Mouse (Mus musculus): ENCODE measurements at regions not wholly inside any gene's neighbourhood (a gene's known extent, or its start where the extent isn't known, plus 50 kb on each side); places are given as distances from the start of the nearest gene placed in this dataset.
A peak's percentile ranks its signal among the peaks of the same experiment; 100 is the strongest.
"Not testable (repeated sequence)": the region's sequence is repeated elsewhere in the genome, so short reads cannot be mapped to it uniquely, and the experiment has no call there.

- no peak for DNase-seq (ENCODE audit: low read depth, low spot score)
These were observed 145.5 kb downstream of the Tsen15 start for GRCm38 (mm10) chr1:152241026-152241425.

DNA sequence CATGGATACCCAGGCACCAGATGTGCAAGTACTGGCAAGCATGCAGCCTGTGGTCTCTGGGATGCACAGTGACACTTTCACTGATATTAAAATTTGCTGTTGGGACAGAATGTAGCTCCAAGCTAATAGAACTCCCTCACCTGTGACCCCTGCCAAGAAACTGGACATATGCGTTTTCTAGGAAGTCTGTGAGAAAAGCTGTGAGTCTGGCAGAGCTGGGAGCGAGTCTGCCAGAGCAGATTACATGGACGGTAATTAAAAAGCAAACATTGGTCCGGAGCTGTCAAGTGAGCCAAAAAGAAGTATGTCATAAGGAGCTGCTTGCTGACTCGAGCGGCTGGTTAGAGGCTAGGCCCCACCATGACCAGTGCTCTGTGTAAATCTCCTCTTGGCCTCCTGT is 147.1 kb downstream of the Tsen15 start:
- DNase-seq (ENCODE audit: low read depth, low spot score) = no peak

DNA sequence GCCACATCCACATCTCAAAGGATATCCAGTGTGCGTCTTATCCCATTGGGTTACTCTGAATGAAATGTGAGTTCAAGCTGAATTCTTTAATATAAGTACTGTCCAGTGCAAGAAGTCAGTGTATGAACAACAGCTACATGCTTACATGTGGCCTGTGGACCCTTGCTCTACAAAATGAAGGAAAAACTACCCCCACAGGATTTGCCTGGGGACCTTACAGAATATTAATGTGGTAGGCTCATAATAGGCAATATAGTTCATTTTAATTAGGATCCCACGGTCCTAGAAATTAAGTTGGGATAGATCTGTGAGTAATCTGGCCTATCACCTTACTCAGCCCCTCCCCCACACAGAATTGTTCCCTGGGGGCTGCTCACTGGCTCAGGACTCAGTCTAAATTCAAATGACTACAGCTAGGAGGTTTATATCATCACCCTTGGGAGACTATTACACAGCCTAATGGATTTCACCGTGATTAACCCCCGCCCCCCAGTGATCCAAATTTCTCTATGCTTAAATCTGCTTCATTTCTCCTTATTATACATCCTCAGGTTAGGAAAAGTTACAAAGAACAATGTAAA is 145.4 kb upstream of the 1700025G04Rik start:
- no peak for DNase-seq (ENCODE audit: low read depth, low spot score)

DNA sequence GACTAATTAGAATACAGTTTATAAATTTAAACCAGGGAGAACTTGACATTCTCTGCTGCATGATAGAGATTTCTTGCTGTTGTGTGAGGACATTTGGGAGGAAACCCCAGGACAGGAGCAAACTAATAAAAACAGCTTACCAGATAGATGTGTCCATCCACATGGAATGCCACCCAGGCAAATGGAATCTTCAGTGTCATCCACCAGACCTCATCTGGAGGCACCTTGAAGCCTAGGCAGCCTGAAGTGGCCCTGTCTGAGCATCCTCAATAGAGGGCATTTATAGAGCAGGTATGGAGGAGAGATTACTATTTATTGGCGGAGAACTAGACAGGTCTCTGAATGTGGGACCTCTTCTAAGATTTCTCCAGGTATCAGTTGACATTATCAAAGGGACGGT is 144.8 kb upstream of the 1700025G04Rik start:
- no peak for DNase-seq (ENCODE audit: low read depth, low spot score)

GRCm38 (mm10) chr1:152231717-152232202 is 141.8 kb upstream of the 1700025G04Rik start:
- DNase-seq (ENCODE audit: low read depth, low spot score) = no peak

- DNase-seq (ENCODE audit: low read depth, low spot score) = no peak
These were observed 139.8 kb upstream of the 1700025G04Rik start for GRCm38 (mm10) chr1:152229709-152230108.

DNA sequence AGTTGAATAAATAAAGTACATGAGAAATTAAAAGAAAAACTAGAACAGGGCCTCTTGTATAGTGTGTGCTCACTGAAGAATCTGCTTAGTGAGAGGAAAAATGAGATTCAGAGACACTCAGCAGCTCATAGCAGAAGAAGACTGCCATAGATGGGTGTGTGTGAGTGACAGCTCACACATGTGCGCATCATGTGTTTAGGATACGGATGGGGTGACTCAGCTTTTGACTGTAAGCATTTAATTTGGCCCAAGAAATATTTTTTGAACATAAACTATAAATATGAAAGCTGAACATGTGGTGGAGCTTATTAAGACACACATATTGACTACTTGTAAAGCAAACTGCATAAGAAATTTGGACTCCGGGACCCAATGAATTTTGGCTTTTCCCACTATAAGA is 136.1 kb upstream of the 1700025G04Rik start:
- no peak for DNase-seq (ENCODE audit: low read depth, low spot score)

DNA sequence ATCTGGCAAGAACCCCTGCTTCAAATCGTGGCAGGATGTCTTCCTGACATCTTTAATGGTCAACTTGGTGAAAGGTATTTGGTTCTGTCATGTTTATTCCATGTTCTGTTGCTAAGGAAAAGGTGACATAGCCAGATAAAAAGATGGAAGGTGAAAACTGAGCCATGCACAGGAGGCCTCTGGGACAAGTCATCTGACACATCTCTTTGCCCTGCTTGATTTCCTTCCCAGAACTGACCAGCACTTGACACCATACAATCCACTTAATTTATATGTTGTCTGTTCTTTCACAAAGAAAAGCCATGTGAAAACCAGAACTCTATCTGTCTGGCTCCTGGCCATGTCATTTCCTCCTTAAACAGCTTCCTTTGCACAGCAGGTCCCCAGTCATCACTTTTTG is 133.7 kb upstream of the 1700025G04Rik start:
- DNase-seq (ENCODE audit: low read depth, low spot score) = peak; percentile 79

DNA sequence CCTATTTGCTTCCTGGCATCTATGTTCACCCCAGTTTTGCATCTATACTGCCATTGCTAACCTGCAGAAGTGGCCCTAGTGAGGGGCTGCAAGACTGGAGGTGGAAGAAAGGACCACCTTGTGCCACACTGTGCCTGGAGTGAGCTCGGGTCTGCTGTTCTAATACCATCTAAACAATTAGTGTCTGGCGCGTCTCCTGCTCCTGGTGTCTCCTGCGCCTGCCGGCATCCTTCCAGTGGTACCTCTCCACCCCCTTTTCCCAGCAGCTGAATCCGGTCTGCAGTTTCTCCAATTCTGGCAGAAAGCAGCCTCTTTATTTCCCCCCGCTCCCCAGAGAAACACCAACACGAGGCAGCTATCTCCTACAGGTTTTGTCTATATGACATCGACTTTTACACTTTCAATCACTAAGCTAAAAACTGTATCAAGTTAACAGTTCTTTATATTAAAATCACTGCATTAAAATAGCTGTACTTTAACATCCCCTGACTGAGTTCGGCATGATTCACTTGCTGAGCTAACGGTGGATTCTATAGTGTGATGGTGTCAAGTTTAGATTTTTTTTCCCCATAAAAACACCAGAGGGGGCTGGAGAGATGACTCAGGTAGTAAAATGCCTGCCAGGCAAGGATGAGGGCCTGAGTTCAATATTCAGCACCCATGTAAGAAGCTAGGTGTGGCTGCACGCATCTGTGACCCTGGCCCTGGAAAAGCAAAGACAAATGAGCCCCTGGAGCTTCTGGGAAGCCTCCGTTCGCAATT is 131.1 kb upstream of the 1700025G04Rik start:
- DNase-seq (ENCODE audit: low read depth, low spot score) = no peak

DNA sequence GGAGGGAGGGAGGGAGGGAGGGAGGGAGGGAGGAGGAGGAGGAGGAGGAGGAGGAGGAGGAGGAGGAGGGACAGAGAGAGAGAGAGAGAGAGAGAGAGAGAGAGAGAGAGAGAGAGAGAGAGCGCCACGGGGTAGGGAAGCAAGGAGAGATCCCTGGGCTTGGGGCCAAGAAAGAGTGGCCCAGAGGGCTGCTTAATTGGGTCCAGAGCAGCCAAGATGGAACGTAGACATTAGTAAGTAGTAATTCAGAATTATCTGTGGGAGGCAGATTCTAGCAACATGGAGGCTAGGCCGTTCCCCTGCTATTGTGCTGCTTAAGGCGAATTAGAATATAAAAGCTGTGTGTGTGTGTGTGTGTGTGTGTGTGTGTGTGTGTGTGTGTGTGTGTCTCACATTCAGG is 129.8 kb upstream of the 1700025G04Rik start:
- DNase-seq (ENCODE audit: low read depth, low spot score) = not testable (repeated sequence)

GRCm38 (mm10) chr1:152217404-152217803 is 127.5 kb upstream of the 1700025G04Rik start:
- no peak for DNase-seq (ENCODE audit: low read depth, low spot score)

DNA sequence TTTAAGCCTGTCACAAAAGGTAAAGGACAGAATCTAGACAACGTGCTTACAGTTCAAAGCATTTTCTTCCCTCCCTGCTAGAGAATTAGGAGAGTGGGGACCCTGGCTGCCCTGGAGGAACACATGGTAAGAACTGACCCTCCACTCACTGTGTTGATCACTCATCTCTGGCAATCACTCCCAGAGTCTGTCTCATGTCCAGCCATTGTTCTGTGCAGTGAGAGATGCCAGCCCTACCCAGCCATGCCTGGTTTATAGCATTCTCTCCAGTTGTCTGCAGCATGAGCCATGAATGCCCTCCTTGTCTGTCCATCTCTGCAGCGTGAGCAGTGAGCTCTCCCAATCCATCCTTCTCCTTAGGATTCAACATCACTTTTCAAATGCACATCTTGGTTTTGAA is 124.5 kb upstream of the 1700025G04Rik start:
- no peak for DNase-seq (ENCODE audit: low read depth, low spot score)

DNA sequence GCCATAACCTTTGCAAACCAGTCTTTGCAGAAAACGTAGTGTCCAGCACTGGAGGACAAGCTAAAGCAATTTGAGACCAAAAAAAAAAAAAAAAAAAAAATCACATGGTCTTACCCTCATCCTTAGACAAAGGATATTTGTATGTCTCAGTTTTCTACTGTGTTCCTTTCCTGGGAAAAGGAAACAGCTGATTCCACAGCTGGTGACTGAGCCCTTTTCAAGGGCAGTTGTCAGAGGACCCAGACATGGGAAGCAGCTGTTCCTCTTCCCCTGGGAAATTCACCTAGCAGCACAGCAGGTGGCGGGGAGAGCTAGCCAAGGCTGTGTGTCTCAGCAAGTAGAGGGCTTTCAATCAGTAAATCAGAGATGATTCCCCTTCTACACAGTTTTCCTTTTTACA is 113.3 kb upstream of the 1700025G04Rik start:
- peak; percentile 65 for DNase-seq (ENCODE audit: low read depth, low spot score)

GRCm38 (mm10) chr1:152188700-152189099 is 98.8 kb upstream of the 1700025G04Rik start:
- no peak for DNase-seq (ENCODE audit: low read depth, low spot score)

DNA sequence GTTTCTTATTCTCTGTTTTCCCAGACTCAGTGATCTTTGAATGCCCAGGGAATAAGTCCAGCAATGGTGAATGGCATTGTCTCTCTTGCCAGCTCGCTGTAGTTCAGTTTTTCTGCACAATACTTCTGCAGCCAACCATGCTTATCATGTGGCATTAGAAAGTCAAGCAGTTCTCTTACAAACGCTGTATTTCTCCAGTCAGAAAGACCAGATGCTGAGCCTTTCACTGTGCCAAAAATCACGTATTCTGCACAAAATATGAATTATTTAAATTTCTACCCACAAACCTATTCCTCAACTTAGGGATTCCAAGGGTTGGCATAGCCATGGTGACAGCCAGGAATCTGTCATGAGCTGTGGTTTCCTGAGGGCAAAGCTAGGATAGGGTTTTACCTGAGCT is 95.0 kb upstream of the 1700025G04Rik start:
- DNase-seq (ENCODE audit: low read depth, low spot score) = no peak

- DNase-seq (ENCODE audit: low read depth, low spot score) = peak; percentile 42
These were observed 86.5 kb upstream of the 1700025G04Rik start for GRCm38 (mm10) chr1:152176267-152176970.

- DNase-seq (ENCODE audit: low read depth, low spot score) = peak; percentile 73
These were observed 85.8 kb upstream of the 1700025G04Rik start for GRCm38 (mm10) chr1:152175691-152176090.

DNA sequence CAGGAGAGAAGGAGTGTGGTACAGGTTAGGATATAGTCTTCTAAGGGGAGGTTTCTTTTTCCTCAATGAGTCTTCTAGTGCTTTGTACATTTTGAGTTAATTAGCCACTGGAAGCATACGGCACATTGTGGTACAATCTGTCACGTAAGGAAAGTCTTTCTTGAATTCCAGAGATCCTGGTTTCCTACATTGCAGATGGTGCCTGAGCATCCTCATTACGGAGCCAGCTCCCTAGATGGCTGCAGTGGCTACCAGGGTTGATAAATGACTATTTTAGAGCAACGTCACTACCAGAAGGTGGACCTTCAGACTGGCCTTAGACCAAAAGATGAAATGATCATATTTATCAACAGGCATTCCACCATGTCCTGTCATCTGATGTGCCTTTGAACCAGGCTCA is 84.5 kb upstream of the 1700025G04Rik start:
- DNase-seq (ENCODE audit: low read depth, low spot score) = no peak

DNA sequence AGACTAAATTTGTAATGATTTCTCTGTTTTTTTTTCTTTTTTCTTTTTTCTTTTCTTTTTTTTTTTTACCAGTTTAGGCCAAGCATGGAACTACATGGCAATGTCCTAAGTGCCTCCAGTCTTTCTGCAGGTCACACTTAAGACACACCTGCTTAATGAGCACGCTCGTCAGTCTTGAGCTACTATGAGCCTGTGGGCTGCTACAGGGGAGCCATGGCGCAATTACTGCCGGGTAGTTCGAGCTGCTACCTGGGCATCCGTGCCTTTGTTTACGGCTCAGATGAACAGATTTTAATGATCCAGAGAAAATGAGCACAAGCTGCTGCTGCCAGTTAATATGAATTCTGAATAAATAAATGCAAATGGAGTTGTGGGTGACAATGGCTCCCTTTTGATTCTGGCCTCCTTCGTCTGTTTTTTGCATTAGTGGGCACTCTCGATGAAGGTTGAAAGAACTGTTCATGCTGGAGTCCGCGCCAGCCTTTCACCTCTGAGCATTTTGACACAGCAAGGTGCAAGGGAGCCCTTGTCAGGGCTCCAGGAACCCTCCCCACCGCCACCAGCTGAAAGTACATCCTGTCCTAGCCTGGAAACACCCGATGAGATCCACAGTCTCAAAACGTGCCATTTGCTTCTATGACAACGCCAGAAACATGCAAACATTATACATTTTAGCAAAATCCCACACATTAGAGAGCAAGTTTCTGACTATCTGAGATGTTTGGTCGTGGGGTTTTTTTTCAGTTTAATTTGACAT is 81.3 kb upstream of the 1700025G04Rik start:
- DNase-seq (ENCODE audit: low read depth, low spot score) = peak; percentile 79

GRCm38 (mm10) chr1:152170583-152170982 is 80.7 kb upstream of the 1700025G04Rik start:
- DNase-seq (ENCODE audit: low read depth, low spot score) = no peak

GRCm38 (mm10) chr1:152169508-152169907 is 79.6 kb upstream of the 1700025G04Rik start:
- no peak for DNase-seq (ENCODE audit: low read depth, low spot score)

DNA sequence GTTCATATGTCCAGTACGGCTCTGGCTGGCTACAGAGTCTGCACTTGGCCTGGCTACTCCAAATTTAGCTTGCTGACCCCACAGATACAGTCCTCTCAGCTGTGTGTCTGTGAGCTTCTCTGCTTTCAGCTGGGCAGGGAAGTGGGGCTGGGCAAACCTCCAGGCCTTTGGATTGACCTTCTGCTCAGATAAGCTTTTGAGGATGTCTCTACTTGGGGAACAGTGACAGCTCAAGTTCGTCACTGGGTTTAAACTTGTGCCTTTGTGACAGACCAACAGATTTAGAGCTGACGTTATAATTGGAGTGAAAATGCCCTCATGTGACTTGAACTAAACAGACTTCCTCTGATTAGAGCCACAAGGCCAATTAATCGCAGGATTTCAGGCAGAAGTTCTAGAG is 78.4 kb upstream of the 1700025G04Rik start:
- peak; percentile 96 for DNase-seq (ENCODE audit: low read depth, low spot score)
